Mouse (Mus musculus) limb, embryonic 14.5 days (tissue): ENCODE measurements at regions not wholly inside any gene's neighbourhood (a gene's known extent, or its start where the extent isn't known, plus 50 kb on each side); places are given as distances from the start of the nearest gene placed in this dataset.
"Not testable (repeated sequence)": the region's sequence is repeated elsewhere in the genome, so short reads cannot be mapped to it uniquely, and the experiment has no call there.

Source experiments
- ATAC-seq: fragments of 200-750 bp; cut with Nextera tagmentation; 2 replicates; pipeline ENCODE4 v1.8.0; 2017; ENCODE audit warnings: low read depth, moderate number of reproducible peaks, moderate TSS enrichment; ENCODE audit not compliant: low FRiP score
- DNase-seq: peaks from one replicate; pipeline ENCODE4 v3.0.0-alpha.2; 2015; ENCODE audit warnings: low spot score
- H3K27ac ChIP-seq: fragments of 300-500 bp; sonication (generic); replicated peaks from 2 replicates; pipeline ENCODE4 v1.5.1; 2014; ENCODE audit warnings: low read depth, mild to moderate bottlenecking, low read length, moderate library complexity, mixed read lengths
- H3K27me3 ChIP-seq: fragments of 300-500 bp; sonication (generic); 2 replicates; pipeline ENCODE4 v1.6.1; 2014; ENCODE audit warnings: low read length, mixed read lengths; ENCODE audit not compliant: control insufficient read depth, insufficient read depth
- H3K36me3 ChIP-seq: fragments of 300-500 bp; sonication (generic); 2 replicates; pipeline ENCODE4 v1.6.1; 2014; ENCODE audit warnings: mild to moderate bottlenecking, low read length, moderate library complexity, mixed read lengths; ENCODE audit not compliant: control insufficient read depth, insufficient read depth
- H3K4me1 ChIP-seq: fragments of 300-500 bp; sonication (generic); 2 replicates; pipeline ENCODE4 v1.6.1; 2014; ENCODE audit warnings: antibody characterized with exemption, low read length, mixed read lengths; ENCODE audit not compliant: control insufficient read depth, insufficient read depth
- H3K4me2 ChIP-seq: fragments of 300-500 bp; sonication (generic); replicated peaks from 2 replicates; pipeline ENCODE4 v1.6.1; 2014; ENCODE audit warnings: low read depth, mild to moderate bottlenecking, low read length, moderate library complexity; ENCODE audit not compliant: severe bottlenecking
- H3K4me3 ChIP-seq: fragments of 300-500 bp; sonication (generic); replicated peaks from 2 replicates; pipeline ENCODE4 v1.5.1; 2014; ENCODE audit warnings: low read length
- H3K9ac ChIP-seq: fragments of 300-500 bp; sonication (generic); 2 replicates; pipeline ENCODE4 v1.6.1; 2014; ENCODE audit warnings: mild to moderate bottlenecking, low read depth, low read length, moderate library complexity; ENCODE audit not compliant: severe bottlenecking
- H3K9me3 ChIP-seq: fragments of 300-500 bp; sonication (generic); 2 replicates; pipeline ENCODE4 v1.6.1; 2016; ENCODE audit warnings: low read length; ENCODE audit not compliant: control insufficient read depth
- POLR2A ChIP-seq: fragments of 200-500 bp; IDR thresholded peaks from 2 replicates; pipeline ENCODE4 v1.8.0; 2012; ENCODE audit warnings: inconsistent platforms, mild to moderate bottlenecking, moderate library complexity, borderline replicate concordance; ENCODE audit not compliant: insufficient read depth, insufficient read length; ENCODE audit errors: extremely low read depth
- WGBS: fragments of 180-500 bp; shearing (Covaris S2); extraction: QIAGEN DNeasy Blood & Tissue Kit; methylation state at CpG from one replicate; pipeline ENCODE4 v1.1.7; 2014; 5-methylcytosine and 5-hydroxymethylcytosine counted together

GRCm38 (mm10) chr4:23913396-23913795, 582.9 kb upstream of the Mms22l start:
- no peak overlapping the region for H3K27ac ChIP-seq
- TF ChIP-seq POLR2A = no peak
- no peaks in the 10 kb centered on the region for H3K9me3 ChIP-seq
- no peaks in the 10 kb centered on the region for H3K4me1 ChIP-seq
- H3K9ac ChIP-seq = no peak overlapping the region
- DNase-seq (peak; percentile 22), ATAC-seq (no peak)
- no peak overlapping the region for H3K4me3 ChIP-seq
- 37% methylated on average over 4 of the region's 4 CpGs for WGBS
- no peaks in the 10 kb centered on the region for H3K36me3 ChIP-seq
- H3K4me2 ChIP-seq = no peak overlapping the region
- H3K27me3 ChIP-seq = no peaks in the 10 kb centered on the region

DNA sequence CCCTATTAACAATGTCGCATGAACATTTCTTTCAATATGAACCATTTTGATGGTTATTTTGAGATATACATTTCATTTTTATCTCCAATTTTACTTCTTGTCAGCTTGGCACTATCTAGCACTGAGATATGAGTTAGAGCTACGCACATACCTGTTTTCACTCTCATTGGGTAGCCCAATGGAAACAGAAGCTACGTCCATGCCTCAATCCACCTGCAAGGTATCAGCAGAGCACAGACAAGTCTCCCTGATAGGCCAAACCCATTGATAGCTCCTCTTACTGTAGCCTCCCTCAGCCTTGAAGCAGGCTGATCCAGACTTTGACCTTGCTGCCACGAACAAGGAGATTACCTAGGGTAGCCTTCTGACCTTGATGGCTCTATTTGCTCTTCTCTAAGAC, 582.4 kb upstream of the Mms22l start:
- ATAC-seq = no peak
- 75% methylated on average over 4 of the region's 4 CpGs for WGBS
- H3K9me3 ChIP-seq = no peaks in the 10 kb centered on the region

GRCm38 (mm10) chr4:23914423-23914822, 581.8 kb upstream of the Mms22l start:
- DNase-seq (no peak), ATAC-seq (no peak)
- Histone ChIP-seq H3K9ac (no peak overlapping the region), H3K36me3 (no peaks in the 10 kb centered on the region), H3K4me2 (no peak overlapping the region), H3K4me1 (no peaks in the 10 kb centered on the region), H3K27ac (no peak overlapping the region), H3K27me3 (no peaks in the 10 kb centered on the region), H3K4me3 (no peak overlapping the region), H3K9me3 (no peaks in the 10 kb centered on the region)
- WGBS = 76% methylated on average over 7 of the region's 7 CpGs
- no peak for TF ChIP-seq POLR2A

More for the DNA sequence above, 582.4 kb upstream of the Mms22l start:
- H3K27ac ChIP-seq = no peak overlapping the region
- H3K36me3 ChIP-seq = no peaks in the 10 kb centered on the region
- DNase-seq = no peak
- no peaks in the 10 kb centered on the region for H3K27me3 ChIP-seq
- no peak overlapping the region for H3K4me3 ChIP-seq
- H3K4me2 ChIP-seq = no peak overlapping the region
- no peak for TF ChIP-seq POLR2A
- no peak overlapping the region for H3K9ac ChIP-seq
- no peaks in the 10 kb centered on the region for H3K4me1 ChIP-seq

DNA sequence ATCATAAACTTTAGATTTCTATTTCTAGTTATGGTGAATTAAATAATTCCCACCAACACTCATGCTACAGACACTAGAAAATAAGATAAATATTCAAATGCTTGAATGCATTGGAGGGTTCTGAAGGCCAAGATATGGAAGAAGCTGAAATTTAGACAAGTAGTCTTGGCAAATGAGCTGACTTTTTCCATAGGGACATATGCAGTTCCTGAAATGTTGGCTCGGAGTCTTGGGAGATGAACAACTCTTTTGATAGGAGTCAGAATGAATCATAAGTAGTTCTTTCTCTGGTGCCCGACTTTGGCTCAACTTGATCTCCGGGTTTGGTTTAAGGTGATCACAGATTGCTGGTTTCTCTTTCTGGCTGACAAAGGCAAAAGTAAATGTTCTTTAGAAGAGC, 574.7 kb upstream of the Mms22l start:
- H3K27me3 ChIP-seq = no peaks in the 10 kb centered on the region
- no peak overlapping the region for H3K9ac ChIP-seq
- no peak for TF ChIP-seq POLR2A
- no peak overlapping the region for H3K27ac ChIP-seq
- no peak overlapping the region for H3K4me3 ChIP-seq
- no peak for ATAC-seq
- no peaks in the 10 kb centered on the region for H3K36me3 ChIP-seq
- no peaks in the 10 kb centered on the region for H3K9me3 ChIP-seq
- H3K4me1 ChIP-seq = no peaks in the 10 kb centered on the region
- no peak for DNase-seq
- H3K4me2 ChIP-seq = no peak overlapping the region
- WGBS = 84% methylated on average over 3 of the region's 3 CpGs

DNA sequence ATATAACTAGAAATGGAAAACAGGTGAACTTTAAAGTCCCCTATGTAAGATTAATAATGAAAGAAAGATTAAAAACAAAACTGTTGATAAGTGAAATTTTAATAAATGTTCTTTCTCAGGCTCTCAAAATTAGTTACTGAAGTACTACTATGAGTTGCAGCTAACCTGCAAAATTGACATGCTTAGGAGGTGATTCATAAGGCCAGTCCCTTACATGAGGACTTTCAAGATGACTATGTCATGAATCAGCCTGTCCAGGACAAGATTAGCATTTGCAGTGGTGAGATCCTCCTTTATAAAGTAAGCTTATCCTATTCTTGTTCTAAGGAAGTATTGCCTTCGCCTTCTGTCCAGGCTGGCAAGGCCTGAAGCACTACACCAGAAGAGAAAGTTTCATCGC, 542.1 kb upstream of the Mms22l start:
- no peaks in the 10 kb centered on the region for H3K36me3 ChIP-seq
- no peak overlapping the region for H3K4me3 ChIP-seq
- H3K9me3 ChIP-seq = no peaks in the 10 kb centered on the region
- no peaks in the 10 kb centered on the region for H3K27me3 ChIP-seq
- no peak for TF ChIP-seq POLR2A
- WGBS = 84% methylated on average over 2 of the region's 2 CpGs
- no peak for DNase-seq
- no peaks in the 10 kb centered on the region for H3K4me1 ChIP-seq
- H3K27ac ChIP-seq = no peak overlapping the region
- no peak overlapping the region for H3K4me2 ChIP-seq
- H3K9ac ChIP-seq = no peak overlapping the region
- ATAC-seq = no peak

GRCm38 (mm10) chr4:23982193-23982592, 514.1 kb upstream of the Mms22l start:
- H3K9me3 ChIP-seq, H3K4me1 ChIP-seq, H3K9ac ChIP-seq, H3K4me2 ChIP-seq, H3K27ac ChIP-seq, H3K4me3 ChIP-seq, DNase-seq, ATAC-seq, H3K36me3 ChIP-seq, H3K27me3 ChIP-seq: not testable (repeated sequence)
- 93% methylated on average over 2 of the region's 2 CpGs for WGBS
